Comparison of ENCODE assay signal across 25 mouse cellular contexts in genomic region chr11:119562286-119562685, GRCm38 (mm10). TPM values are rescaled to one million over a fixed set of nuclear protein-coding genes. Genes with fewer than 3 reads are reported as not detected.
"Had no signal": no experiment of that assay in that cellular context is flagged by ENCODE, and none has a peak within 500 bp of the region (broad histone marks: within the 10 kb centered on the region; RNA-seq: fewer than 3 reads in every experiment).

No protein-coding gene starts in this region.

- H3K9me3 ChIP-seq: heart, embryonic 13.5 days; heart, embryonic 15.5 days; hindbrain, embryonic 12.5 days; intestine, embryonic 15.5 days; limb, embryonic 10.5 days; limb, embryonic 12.5 days; liver, embryonic 13.5 days had no signal

- H3K27ac ChIP-seq: heart, adult 2 months; heart, embryonic 13.5 days; heart, embryonic 15.5 days; hindbrain, embryonic 12.5 days; hindbrain, embryonic 14.5 days; intestine, embryonic 15.5 days; layer of hippocampus, adult 2 months; left cerebral cortex, adult 2 months; limb, embryonic 12.5 days; liver, embryonic 13.5 days had no signal

- DNase-seq: gastrocnemius, postnatal 14 days; gastrocnemius, postnatal 36 days; heart, adult 11 months; heart, adult 2 months; heart, postnatal 14 days; heart, postnatal 36 days; kidney, adult 18-20 months; kidney, adult 8-10 months; kidney, postnatal 10 days; kidney, postnatal 25 days; kidney, postnatal 4 days; liver, embryonic 13.5 days had no signal

- ATAC-seq: hindbrain, embryonic 16.5 days; inflammation-experienced regulatory T-cells, adult 6 months; intestine, embryonic 15.5 days; intestine, postnatal 0 days had no signal

- H3K36me3 ChIP-seq: heart, embryonic 13.5 days; heart, embryonic 15.5 days; hindbrain, embryonic 12.5 days; intestine, embryonic 15.5 days; limb, embryonic 10.5 days; limb, embryonic 12.5 days; liver, embryonic 13.5 days had no signal

- H3K9ac ChIP-seq: heart, embryonic 15.5 days; hindbrain, embryonic 12.5 days; hindbrain, embryonic 14.5 days; intestine, embryonic 15.5 days; liver, embryonic 13.5 days had no signal

- H3K4me2 ChIP-seq: heart, embryonic 11.5 days; heart, embryonic 13.5 days; heart, embryonic 15.5 days; hindbrain, embryonic 12.5 days; hindbrain, embryonic 14.5 days; intestine, embryonic 15.5 days; limb, embryonic 12.5 days; liver, embryonic 13.5 days had no signal

- H3K4me1 ChIP-seq: liver, embryonic 13.5 days had no signal

- H3K4me3 ChIP-seq: heart, adult 2 months; heart, embryonic 13.5 days; heart, embryonic 15.5 days; hindbrain, embryonic 12.5 days; intestine, embryonic 15.5 days; layer of hippocampus, adult 2 months; left cerebral cortex, adult 2 months; limb, embryonic 10.5 days; limb, embryonic 12.5 days; liver, embryonic 13.5 days had no signal

RNA-seq across cellular contexts. Expression of gene Nptx1, which starts 14.7 kb away (rescaled TPM):
- polyA plus RNA-seq: inflammation-experienced regulatory T-cells, adult 6 months had no signal
